Mouse (Mus musculus): ENCODE results near the gene Agbl5.

Agbl5 gene

GRCm38 (mm10) chr5:30887858-30888336 is 597 bp upstream of the Agbl5 start:
- DNase-seq: peak; percentile 94

- no peak for DNase-seq
These were observed 727 bp downstream of the Agbl5 start for GRCm38 (mm10) chr5:30889088-30889754.

- peak; percentile 44 for DNase-seq
These were observed 1.9 kb downstream of the Agbl5 start for GRCm38 (mm10) chr5:30890375-30890774.

DNA sequence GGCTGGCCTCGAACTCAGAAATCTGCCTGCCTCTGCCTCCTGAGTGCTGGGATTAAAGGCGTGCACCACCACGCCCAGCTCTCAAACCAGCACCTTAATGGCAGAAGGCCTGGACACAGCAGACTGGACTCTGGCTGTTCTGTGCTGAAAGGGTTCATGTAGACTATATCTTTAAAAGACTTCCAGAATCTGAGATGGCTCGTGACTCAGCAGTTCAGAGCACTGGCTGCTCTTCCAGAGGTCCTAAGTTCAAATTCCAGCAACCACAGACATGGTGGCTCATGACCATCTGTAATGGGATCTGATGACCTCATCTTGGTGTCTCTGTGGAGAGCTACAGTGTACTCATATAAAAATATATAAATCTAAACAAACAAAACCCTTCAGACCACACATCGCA is 13.4 kb downstream of the Agbl5 start:
- DNase-seq: no peak

- peak; percentile 99 for DNase-seq
These were observed 19.0 kb downstream of the Agbl5 start, which contains the start of gene Ost4 for GRCm38 (mm10) chr5:30907413-30908059. Gene Ost4 (minus strand): TSS chr5:30907788.

DNA sequence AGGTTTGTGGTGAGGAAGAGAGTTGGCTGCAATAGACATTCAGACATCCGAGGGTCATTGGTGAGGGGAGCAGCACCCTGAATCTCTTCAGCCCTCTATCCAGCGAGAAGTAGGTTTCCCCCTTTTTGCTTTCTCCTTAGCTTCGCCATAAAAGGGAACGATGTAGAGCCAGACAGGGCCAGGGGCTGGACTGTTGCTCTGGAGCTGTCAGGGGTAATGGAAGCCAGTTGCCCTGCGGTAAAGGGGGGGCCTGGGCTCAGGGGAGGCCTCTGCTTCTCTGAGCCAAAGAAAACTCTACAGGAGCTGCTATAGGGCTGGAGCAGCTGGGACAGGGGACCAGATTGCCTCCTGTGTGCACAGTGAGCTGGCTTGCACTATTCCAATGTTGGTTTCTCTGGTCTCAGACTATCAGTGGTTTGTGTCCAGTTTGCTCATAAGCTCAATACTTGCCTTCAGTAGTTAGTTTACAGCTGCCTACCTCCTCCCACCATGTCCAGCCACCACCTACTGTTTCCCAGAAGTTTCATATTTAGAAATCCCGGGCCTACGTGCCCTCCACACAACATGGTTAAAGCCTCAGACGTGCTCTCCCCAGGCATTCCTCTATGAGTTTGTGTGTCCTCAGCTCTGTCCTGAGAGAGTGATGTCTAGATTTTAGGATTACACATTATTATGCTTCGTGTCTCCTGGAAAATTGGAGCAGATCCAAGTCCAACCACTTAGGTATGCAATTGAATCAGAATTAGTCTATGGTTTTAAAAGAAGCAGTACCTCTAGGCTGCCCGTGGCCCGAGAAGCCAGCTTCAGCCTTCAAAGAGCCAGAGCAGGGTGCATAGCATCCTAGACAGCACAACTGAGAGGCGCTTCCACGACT is 20.2 kb downstream of the Agbl5 start:
- DNase-seq: peak; percentile 64

GRCm38 (mm10) chr5:30909300-30909659 is 20.8 kb downstream of the Agbl5 start:
- peak; percentile 82 for DNase-seq

DNA sequence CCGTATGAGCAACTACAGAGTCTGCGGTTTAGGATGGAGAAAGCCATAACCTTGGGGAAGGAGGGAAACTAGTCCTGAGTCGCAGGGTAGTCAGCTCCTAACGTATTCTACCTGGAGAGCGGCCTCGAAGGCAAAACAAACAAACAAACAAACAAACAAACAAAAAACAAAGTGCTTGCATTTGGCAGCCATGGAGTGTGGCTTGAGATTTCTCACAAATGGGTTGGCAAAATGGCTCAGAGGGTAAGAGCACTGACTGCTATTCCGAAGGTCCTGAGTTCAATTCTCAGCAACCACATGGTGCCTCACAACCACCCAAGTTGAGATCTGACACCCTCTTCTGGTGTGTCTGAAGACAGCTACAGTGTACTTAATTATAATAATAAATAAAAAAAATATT is 21.4 kb downstream of the Agbl5 start:
- DNase-seq: no peak

- DNase-seq: no peak
These were observed 22.0 kb downstream of the Agbl5 start for GRCm38 (mm10) chr5:30910481-30910880.

GRCm38 (mm10) chr5:30912156-30912555 is 23.7 kb downstream of the Agbl5 start:
- DNase-seq: no peak

DNA sequence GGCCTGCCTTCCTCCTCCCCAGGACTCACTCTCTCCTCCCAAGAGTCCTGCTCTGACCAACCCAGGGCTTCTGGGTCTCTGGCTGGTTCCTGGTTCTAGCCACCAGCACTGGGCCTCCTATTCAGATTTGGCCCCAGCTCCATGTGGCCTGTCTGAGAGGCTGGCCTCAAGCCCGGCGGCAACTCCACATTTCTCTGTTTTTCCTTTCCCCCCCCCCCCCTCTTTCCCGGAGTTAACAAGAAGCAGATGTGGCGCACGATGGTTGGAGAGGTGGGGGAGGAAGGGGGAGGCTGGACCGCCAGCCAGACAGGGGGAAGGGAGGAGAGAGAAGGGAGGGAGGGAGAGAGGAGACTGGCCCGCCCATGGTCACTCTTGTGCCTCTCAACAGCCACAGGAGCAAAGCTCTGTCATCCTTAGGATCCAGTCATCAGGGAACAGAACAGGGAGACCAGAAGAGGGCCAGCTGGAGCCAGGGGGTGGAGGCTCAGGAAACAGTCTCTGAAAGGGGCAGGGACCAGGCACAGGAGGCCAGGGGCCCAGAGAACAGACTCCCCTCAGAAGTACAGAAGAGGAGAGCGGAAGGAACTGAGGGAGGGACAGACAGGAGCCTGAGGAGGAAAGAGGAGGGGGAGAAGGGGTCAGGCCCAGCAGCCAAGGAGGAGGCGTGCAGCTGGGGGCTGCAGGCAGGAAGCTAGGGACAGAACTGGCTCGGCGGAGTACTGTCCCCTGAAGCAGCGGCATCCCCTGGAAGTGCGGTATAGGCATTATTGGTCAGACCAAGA is 24.8 kb downstream of the Agbl5 start, which contains the start of gene Emilin1:
TSS of gene Emilin1 (plus strand) at position 343 of the 782 bp plus-strand sequence.
- DNase-seq: peak; percentile 83

GRCm38 (mm10) chr5:30914101-30914635 is 25.7 kb downstream of the Agbl5 start:
- no peak for DNase-seq

DNA sequence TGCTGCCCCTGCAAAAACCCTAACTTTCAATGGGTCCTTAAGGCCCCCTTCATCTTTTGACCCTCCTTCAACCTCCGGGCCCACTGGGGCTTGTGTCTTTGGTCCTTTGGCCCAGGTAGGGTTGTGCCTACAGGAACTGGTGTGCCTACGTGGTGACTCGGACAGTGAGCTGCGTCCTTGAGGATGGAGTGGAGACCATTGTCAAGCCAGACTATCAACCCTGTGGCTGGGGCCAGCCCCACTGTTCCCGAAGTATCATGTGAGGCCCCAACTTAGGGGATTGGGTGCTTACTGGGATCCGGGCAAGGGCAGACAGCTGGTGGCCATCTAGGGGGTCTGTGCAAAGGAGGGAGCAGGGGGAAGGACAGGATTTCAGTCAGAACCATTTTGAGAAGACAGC is 26.4 kb downstream of the Agbl5 start:
- DNase-seq: no peak

DNA sequence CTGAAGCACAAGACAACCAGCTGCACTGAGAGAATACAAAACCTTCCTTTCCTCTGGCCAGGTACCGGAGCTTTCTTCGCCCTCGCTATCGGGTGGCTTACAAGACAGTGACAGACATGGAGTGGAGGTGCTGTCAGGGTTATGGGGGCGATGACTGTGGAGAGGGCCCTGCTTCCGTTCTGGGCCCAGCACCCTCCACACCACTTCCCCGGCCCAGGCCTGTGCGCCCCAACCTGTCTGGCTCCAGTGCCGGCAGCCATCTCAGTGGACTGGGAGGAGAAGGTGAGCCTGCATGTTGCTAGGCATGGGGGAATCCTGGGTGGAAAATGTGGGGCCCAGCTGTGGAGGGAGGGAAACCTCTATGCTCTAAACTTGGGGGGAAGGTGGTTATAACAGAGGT is 27.0 kb downstream of the Agbl5 start:
- DNase-seq: no peak

DNA sequence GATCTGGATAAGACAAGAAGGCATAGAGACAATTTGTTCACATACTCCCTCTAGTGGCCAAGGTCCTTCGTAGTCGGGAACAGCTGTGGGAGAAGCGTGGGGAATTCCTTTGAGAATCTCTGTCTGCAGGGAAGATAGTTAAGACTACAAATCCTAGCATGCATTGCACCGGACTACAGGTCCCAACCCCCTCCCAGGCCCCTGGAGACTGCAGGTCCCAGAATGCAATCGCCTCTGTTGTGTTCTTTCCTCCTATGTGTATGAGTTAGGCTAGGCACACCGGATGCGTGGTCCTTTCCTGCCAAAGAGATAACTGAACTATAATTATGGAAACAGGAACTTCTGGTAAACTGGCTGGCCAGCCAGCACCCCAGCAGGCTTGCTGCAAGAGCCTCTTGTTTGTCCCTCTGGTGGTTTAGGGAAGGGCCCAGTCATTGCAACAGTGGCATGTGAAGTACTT is 27.5 kb downstream of the Agbl5 start:
- DNase-seq: peak; percentile 95

DNA sequence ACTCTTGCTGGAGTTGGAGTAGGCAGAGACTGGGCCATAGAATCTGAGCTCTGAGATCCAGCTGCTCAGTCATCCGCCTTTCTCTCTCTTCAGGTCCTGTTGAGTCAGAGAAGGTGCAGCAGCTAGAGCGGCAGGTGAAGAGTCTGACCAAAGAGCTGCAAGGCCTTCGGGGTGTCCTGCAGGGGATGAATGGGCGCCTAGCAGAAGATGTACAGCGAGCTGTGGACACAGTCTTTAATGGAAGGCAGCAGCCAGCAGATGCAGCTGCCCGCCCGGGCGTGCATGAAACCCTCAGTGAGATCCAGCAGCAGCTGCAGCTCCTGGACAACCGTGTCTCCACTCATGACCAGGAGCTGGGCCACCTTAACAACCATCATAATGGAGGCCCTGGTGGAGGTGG is 28.3 kb downstream of the Agbl5 start:
- DNase-seq: no peak

GRCm38 (mm10) chr5:30917348-30917747 is 28.9 kb downstream of the Agbl5 start:
- no peak for DNase-seq

GRCm38 (mm10) chr5:30917891-30918670 is 29.6 kb downstream of the Agbl5 start:
- no peak for DNase-seq

- no peak for DNase-seq
These were observed 30.2 kb downstream of the Agbl5 start for GRCm38 (mm10) chr5:30918691-30919090.

DNA sequence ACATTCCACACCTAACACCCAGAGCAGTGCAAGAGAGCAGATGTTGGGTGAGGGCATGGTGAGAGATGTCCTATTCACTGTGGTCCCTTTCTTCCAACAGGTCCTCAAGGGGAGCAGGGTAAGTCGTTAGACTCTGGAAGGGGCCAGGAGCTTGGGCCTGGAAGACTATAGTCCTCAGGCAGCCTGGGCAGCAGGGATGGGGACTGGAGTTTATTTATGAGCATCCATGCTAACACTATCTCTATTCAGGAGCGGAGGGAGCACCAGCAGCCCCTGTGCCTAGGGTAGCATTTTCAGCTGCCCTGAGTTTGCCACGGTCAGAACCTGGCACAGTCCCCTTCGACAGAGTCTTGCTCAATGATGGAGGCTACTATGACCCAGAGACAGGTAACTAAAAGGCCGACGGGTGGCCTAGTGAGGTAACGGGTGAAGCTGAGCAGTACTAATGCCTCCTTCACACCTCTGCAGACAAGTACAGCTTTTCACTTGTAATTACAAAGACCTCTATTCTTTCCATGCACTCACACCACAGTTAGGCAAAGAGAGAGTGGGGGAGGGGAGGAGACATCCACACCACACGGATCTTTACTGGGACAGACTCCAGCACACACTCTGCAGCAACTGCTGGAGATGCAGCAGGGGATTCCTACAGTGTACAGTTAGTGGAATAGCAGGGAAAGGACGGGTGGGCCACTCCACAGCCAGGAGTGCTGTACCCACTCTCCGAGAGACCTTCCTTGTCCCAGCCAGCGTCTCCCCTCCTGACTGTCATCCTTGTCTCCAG is 31.5 kb downstream of the Agbl5 start:
- DNase-seq: no peak

DNA sequence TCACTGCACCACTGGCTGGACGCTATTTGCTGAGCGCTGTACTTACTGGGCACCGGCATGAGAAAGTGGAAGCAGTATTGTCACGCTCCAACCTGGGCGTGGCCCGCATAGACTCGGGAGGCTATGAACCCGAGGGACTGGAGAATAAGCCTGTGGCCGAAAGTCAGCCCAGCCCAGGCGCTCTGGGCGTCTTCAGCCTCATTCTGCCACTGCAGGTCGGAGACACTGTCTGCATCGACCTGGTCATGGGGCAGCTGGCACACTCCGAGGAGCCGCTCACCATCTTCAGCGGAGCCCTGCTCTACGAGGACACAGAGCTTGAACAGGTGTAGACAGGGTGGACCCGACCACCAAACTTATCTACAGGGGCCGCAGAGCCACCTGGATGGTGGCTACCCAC is 32.1 kb downstream of the Agbl5 start:
- no peak for DNase-seq

Measured in kidney, postnatal 14 days (tissue).